In genomic region chr1:134771353-134771752, GRCm38 (mm10) we compare ENCODE assay signal across 8 mouse cellular contexts.
DNase-seq lines count a peak whose midpoint lies in the region; ATAC-seq and TF ChIP-seq lines count a peak whose summit lies in the region.

No protein-coding gene starts in this region.

- WGBS in kidney, adult 2 months: 48% methylated on average over 6 of the region's 6 CpGs

- intact Hi-C loops in left cerebral cortex, adult 2 months (cut with DNase I): no loop called here
- intact Hi-C loops in left cerebral cortex, postnatal 10 days (cut with DNase I): no loop called here

- H3K27ac ChIP-seq in left cerebral cortex, adult 2 months: peak overlapping the region; percentile 45
- peak overlapping the region; percentile 50 for H3K27ac ChIP-seq in embryonic fibroblast, embryonic 13.5 days (ENCODE audit: insufficient read depth, low read length)
- H3K27ac ChIP-seq in kidney, adult 2 months (ENCODE audit: insufficient read depth, low read depth, low read length): peak overlapping the region; percentile 67

- TF ChIP-seq CTCF in left cerebral cortex, adult 2 months (IDR thresholded peaks at IDR 0.05): no peak
- no peak for TF ChIP-seq CTCF in embryonic fibroblast, embryonic 13.5 days (IDR thresholded peaks at IDR 0.05; ENCODE audit: borderline replicate concordance, insufficient read depth, low read length)
- no peak for TF ChIP-seq CTCF in kidney, adult 2 months (conservative IDR thresholded peaks at IDR 0.05; ENCODE audit: insufficient read depth, insufficient read length, low read depth, low read length)

- ATAC-seq in inflammation-experienced regulatory T-cells, adult 6 months: no peak

- DNase-seq in left cerebral cortex, adult 2 months (ENCODE audit: extremely low spot score in 1 of 2, low spot score in 2 of 2): no peak
- no peak for DNase-seq in left cerebral cortex, postnatal 10 days (ENCODE audit: extremely low spot score in 1 of 2, low spot score in 2 of 2)
- DNase-seq in kidney, adult 2 months: peak; percentile 74
- peak; percentile 84 for DNase-seq in skeletal muscle tissue, adult 2 months (ENCODE audit: low read depth, low spot score)
- no peak for DNase-seq in embryo, embryonic 11 days
- no peak for DNase-seq in spleen, postnatal 14 days (ENCODE audit: low spot score in 2 of 2)

- no peak overlapping the region for H3K4me3 ChIP-seq in left cerebral cortex, adult 2 months
- H3K4me3 ChIP-seq in embryonic fibroblast, embryonic 13.5 days (ENCODE audit: insufficient read depth, low read length): no peak overlapping the region
- no peak overlapping the region for H3K4me3 ChIP-seq in kidney, adult 2 months (ENCODE audit: insufficient read depth, low read depth, low read length)

- H3K27me3 ChIP-seq in kidney, adult 2 months (replicated peaks; ENCODE audit: control insufficient read depth, insufficient read depth, low read length): no peaks in the 10 kb centered on the region

- no peak for TF ChIP-seq POLR2A in embryonic fibroblast, embryonic 13.5 days (IDR thresholded peaks at IDR 0.05; ENCODE audit: low read depth, low read length)
- no peak for TF ChIP-seq POLR2A in kidney, adult 2 months (IDR thresholded peaks at IDR 0.05; ENCODE audit: low read depth, low read length)

- no peaks in the 10 kb centered on the region for H3K36me3 ChIP-seq in kidney, adult 2 months (ENCODE audit: control insufficient read depth, insufficient read depth, low read length)

- H3K4me1 ChIP-seq in embryonic fibroblast, embryonic 13.5 days (ENCODE audit: control insufficient read depth, insufficient read depth, low read length): peaks cover 4% of the 10 kb centered on the region
- peaks cover 11% of the 10 kb centered on the region; the same call in 1 of the 2 replicates for H3K4me1 ChIP-seq in kidney, adult 2 months (ENCODE audit: control insufficient read depth, insufficient read depth, low read length)

Comparison
In these comparisons a context has a peak if more than half of its experiments do, and no peak if none do; other contexts are left out.
1. DNase-seq: peak in kidney, adult 2 months (single experiment) and skeletal muscle tissue, adult 2 months (single experiment); none in left cerebral cortex, adult 2 months (0 of 2), left cerebral cortex, postnatal 10 days (0 of 2), embryo, embryonic 11 days (single experiment) and spleen, postnatal 14 days (0 of 2).
2. Peak in every context shown above with its lines, with median percentiles within 50 percentile points of each other: H3K27ac ChIP-seq.